Mouse (Mus musculus): Measurements from ENCODE around the gene Foxj1.

- TF ChIP-seq CTCF (IDR thresholded peaks at IDR 0.05; ENCODE audit: low read depth, low read length) (no peak), POLR2A (IDR thresholded peaks at IDR 0.05; ENCODE audit: insufficient read depth, low read length) (no peak), EP300 (IDR thresholded peaks at IDR 0.05; ENCODE audit: insufficient read depth, low read depth, low read length) (no peak)
These were observed 2.3 kb upstream of the Foxj1 start for GRCm38 (mm10) chr11:116337531-116337930.
